Mouse (Mus musculus) stomach, postnatal 0 days (tissue): ENCODE results near the gene Fzd9. TPM values are rescaled to one million over a fixed set of nuclear protein-coding genes. Genes with fewer than 3 reads are reported as not detected.
A peak's percentile ranks its signal among the peaks of the same experiment; 100 is the strongest.

Experiments
- ATAC-seq: fragments of 200-750 bp; cut with Nextera tagmentation; 2 replicates; pipeline ENCODE4 v1.8.0; 2017; ENCODE audit not compliant: low FRiP score, low TSS enrichment
- DNase-seq: peaks from one replicate; pipeline ENCODE4 v3.0.0-alpha.2; 2016; ENCODE audit warnings: low spot score
- H3K27ac ChIP-seq: fragments of 300-500 bp; sonication (generic); replicated peaks from 2 replicates; pipeline ENCODE4 v1.5.1; 2014; ENCODE audit warnings: mild to moderate bottlenecking, control low read depth
- H3K27me3 ChIP-seq: fragments of 300-500 bp; sonication (generic); 2 replicates; pipeline ENCODE4 v1.6.1; 2014; ENCODE audit warnings: low read length; ENCODE audit not compliant: control insufficient read depth, insufficient read depth
- H3K36me3 ChIP-seq: fragments of 300-500 bp; sonication (generic); 2 replicates; pipeline ENCODE4 v1.6.1; 2014; ENCODE audit warnings: low read length, mixed read lengths; ENCODE audit not compliant: control insufficient read depth, insufficient read depth
- H3K4me1 ChIP-seq: fragments of 300-500 bp; sonication (generic); replicated peaks from 2 replicates; pipeline ENCODE4 v1.6.1; 2014; ENCODE audit warnings: antibody characterized with exemption; ENCODE audit not compliant: control insufficient read depth, insufficient read depth
- H3K4me2 ChIP-seq: fragments of 300-500 bp; sonication (generic); replicated peaks from 2 replicates; pipeline ENCODE4 v1.6.1; 2014; ENCODE audit warnings: low read depth, mild to moderate bottlenecking, control low read depth, moderate library complexity
- H3K4me3 ChIP-seq: fragments of 300-500 bp; sonication (generic); 2 replicates; pipeline ENCODE4 v1.5.1; 2014; ENCODE audit warnings: low read depth, low read length, control low read depth
- H3K9ac ChIP-seq: fragments of 300-500 bp; sonication (generic); 2 replicates; pipeline ENCODE4 v1.6.1; 2014; ENCODE audit warnings: mild to moderate bottlenecking, low read length, control low read depth, mixed read lengths
- H3K9me3 ChIP-seq: fragments of 300-500 bp; sonication (generic); 2 replicates; pipeline ENCODE4 v1.6.1; 2016; ENCODE audit warnings: low read length; ENCODE audit not compliant: control insufficient read depth
- CTCF ChIP-seq: IDR thresholded peaks from 2 replicates; pipeline ENCODE4 v1.5.1; 2016; ENCODE audit warnings: antibody characterized with exemption, low read depth, mild to moderate bottlenecking, moderate library complexity
- EP300 ChIP-seq: optimal IDR thresholded peaks from 2 replicates; pipeline ENCODE3; 2016; ENCODE audit warnings: antibody characterized with exemption
- WGBS: fragments of 180-500 bp; shearing (Covaris S2); extraction: QIAGEN DNeasy Blood & Tissue Kit; methylation state at CpG from one replicate; pipeline ENCODE4 v1.1.7; 2014; 5-methylcytosine and 5-hydroxymethylcytosine counted together
- polyA plus RNA-seq: library from polyadenylated mRNA; unstranded; fragments of >200 nt; fragmentation: Nextera tagmentation; extraction: Ambion mirVana; gene quantifications from 2 replicates; pipeline ENCODE4 v1.2.1, GENCODE M21; 2015

Gene Fzd9
- polyA plus RNA-seq, 1 experiment from 2014 or later = 0.42 TPM

DNA sequence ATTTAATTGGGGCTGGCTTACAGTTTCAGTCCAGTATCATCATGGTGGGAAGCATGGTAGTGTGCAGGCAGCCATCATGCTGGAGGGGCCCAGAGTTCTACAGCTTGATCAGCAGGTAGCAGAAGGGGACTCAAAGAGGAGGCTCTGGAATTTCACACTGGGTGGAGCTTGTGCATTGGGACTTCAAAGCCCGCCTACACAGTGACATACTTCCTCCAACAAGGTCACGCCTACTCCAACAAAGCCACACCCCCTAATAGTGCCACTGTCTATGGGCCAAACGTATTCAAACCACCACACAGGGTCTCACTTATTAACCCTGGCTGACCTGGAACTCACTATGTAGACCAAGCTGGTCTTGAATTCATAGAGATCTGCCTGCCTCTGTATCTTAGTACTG is 5.1 kb upstream of the Fzd9 start:
- 82% methylated on average over 3 of the region's 3 CpGs for WGBS
- ATAC-seq (no peak), DNase-seq (no peak)
- H3K9ac ChIP-seq = no peak overlapping the region
- no peaks in the 10 kb centered on the region; the same call in none of the 2 replicates for H3K4me1 ChIP-seq
- H3K9me3 ChIP-seq = no peaks in the 10 kb centered on the region
- H3K4me3 ChIP-seq = no peak overlapping the region
- no peaks in the 10 kb centered on the region for H3K36me3 ChIP-seq
- H3K4me2 ChIP-seq = no peak overlapping the region
- H3K27me3 ChIP-seq = no peaks in the 10 kb centered on the region
- H3K27ac ChIP-seq = no peak overlapping the region
- TF ChIP-seq EP300 (no peak), CTCF (no peak)

DNA sequence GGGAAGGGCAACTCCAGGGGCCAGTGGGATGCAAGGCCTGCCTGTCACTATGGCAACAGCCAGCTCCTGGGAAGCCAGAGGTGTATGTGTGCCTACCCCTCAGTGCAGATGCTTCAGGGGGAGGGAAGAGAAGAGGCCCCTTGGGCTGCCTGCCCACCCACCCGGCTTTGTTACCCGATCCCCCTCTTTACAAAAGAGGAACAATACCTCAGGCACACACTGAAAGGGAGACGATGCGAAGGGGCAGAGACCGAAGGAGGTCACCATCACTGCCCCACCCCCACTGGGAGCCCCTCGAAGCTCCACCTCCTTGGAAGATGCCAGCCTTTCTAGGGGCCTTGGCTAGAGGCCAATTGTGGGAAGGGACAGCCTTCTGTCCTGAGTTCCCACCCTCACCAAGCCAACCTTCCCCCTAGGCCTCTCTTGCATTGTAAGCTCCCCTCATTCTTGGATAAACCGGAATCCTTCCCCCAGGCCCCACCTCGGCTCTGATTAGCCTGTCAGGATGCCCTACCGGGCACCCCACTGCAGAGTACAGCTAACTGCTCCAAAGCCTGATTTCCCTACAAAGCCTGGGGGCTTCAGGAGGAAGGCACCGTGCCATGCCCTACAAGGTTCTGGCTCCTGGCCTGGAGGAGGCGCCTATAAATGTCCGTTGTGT is 2.8 kb upstream of the Fzd9 start:
- ATAC-seq = no peak

DNA sequence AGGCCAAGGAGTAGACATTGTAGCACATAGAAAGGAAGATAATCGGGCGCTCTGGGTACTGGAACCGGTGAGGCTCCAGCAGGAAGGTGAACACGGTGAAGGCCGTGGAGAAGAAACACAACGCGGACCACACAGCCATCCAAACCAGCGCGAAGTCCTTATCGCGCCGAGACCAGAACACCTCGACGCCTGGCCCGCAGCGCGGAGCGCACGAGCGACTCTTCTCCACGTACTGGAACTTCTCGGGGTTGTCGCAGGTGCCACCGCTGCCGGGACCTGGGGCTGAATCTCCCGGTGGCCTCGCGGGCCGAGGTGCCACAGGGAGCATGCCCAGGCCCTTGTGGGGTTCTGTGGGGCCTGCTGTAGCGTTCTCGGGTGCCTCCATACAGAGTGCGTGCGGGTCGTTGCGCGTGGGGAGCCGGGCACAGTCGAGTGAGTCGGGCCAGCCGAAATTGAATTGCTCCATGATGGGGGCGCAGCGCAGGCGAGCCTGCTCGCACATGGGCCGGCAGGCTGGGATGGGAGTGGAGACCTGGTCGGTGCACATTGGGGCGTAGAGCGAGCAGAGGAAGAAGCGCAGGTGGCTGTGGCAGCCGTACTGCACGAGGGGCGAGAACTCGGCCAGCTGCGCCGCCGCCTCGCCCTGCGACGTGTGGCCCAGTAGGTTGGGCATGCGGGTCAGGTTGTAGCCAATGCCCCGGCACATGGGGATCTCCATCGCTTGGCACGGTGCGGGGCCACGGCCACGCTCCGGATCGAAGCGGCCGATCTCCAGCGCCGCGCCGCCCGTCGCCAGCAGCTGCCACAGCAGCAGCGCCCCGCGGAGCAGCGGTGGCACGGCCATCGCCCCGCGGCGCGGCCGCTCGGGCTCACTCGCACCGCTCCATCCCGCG is 598 bp downstream of the Fzd9 start:
- ATAC-seq = peak; percentile 53
- Histone ChIP-seq H3K9ac (peak overlapping the region; percentile 45), H3K27ac (no peak overlapping the region), H3K4me2 (peak overlapping the region; percentile 95), H3K9me3 (no peaks in the 10 kb centered on the region), H3K4me1 (peaks cover 4% of the 10 kb centered on the region; the same call in 1 of the 2 replicates), H3K4me3 (peak overlapping the region; percentile 52), H3K27me3 (peaks cover 5% of the 10 kb centered on the region; the same call in 1 of the 2 replicates), H3K36me3 (no peaks in the 10 kb centered on the region; the same call in 1 of the 2 replicates)
- peak; percentile 38 for DNase-seq
- 3% methylated on average over 62 of the region's 92 CpGs for WGBS
- TF ChIP-seq CTCF = no peak
- TF ChIP-seq EP300 = no peak

More for the DNA sequence above, 2.8 kb upstream of the Fzd9 start:
- H3K27me3 ChIP-seq = peaks cover 5% of the 10 kb centered on the region; the same call in 1 of the 2 replicates
- WGBS = 25% methylated on average over 12 of the region's 12 CpGs
- no peak overlapping the region for H3K4me3 ChIP-seq
- H3K9ac ChIP-seq = no peak overlapping the region
- no peaks in the 10 kb centered on the region for H3K9me3 ChIP-seq
- no peak for DNase-seq
- H3K36me3 ChIP-seq = no peaks in the 10 kb centered on the region
- TF ChIP-seq CTCF = no peak
- no peak for TF ChIP-seq EP300
- H3K27ac ChIP-seq = no peak overlapping the region
- peaks cover 4% of the 10 kb centered on the region for H3K4me1 ChIP-seq
- no peak overlapping the region for H3K4me2 ChIP-seq

DNA sequence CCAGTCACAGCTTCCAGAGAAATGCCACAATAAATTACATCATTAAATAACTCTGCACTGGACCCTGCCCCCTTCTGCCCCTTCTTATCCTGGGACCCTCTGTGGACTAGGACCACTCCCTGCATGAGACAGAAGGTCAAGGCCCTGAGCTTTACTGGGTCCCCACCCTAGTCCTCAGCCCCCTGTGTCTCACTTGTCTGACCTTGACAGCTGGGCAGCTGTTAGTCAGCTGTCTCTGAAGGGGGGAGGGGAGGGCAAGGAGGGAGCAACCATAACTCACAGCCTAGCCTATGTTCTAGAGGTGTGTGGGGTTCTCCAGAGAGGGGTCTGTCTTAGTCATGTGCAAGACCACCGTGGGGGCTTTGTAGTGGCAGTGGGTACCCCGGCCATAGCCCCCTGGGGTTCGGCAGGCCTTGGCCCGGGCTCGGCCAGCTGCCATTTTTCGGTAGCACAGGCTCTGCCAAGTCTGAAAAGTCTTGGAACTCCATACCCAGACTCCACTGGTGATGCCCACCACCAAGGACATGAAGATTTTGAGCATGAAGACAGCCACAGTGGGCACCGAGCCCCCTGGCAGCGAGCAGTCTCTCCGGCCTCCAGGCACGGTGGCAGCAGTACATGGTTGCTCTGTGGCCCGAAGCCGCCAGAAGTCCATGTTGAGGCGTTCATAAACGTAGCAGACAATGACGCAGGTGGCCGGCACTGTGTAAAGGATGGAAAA is 1.9 kb downstream of the Fzd9 start:
- Histone ChIP-seq H3K36me3 (peaks cover 9% of the 10 kb centered on the region), H3K4me1 (peaks cover 4% of the 10 kb centered on the region; the same call in 1 of the 2 replicates), H3K9ac (no peak overlapping the region), H3K27ac (no peak overlapping the region), H3K27me3 (peaks cover 5% of the 10 kb centered on the region; the same call in 1 of the 2 replicates), H3K4me2 (no peak overlapping the region), H3K4me3 (no peak overlapping the region), H3K9me3 (no peaks in the 10 kb centered on the region)
- 88% methylated on average over 16 of the region's 16 CpGs for WGBS
- TF ChIP-seq CTCF (no peak), EP300 (no peak)
- ATAC-seq = no peak
- no peak for DNase-seq

DNA sequence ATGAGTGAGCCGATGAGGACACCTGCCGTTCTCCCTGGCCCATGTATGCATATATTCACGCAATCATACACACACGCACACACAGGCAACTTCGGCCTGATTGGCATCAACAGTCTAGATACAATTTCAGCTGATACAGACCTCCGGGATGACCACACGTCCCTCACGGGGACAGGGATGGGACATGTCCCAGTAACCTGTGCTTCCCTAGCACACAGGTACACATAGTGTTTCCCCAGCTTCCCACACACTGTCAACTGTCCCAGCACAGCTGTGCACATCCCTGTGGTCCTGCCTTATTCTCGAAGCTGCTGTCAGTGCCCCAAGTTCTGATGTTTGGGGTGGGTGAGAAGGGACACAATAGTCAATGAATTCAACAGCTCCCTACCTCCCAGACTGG is 3.7 kb downstream of the Fzd9 start:
- H3K27ac ChIP-seq = no peak overlapping the region
- H3K9me3 ChIP-seq = no peaks in the 10 kb centered on the region
- H3K4me1 ChIP-seq = peaks cover 4% of the 10 kb centered on the region; the same call in 1 of the 2 replicates
- WGBS = 81% methylated on average over 9 of the region's 9 CpGs
- peaks cover 5% of the 10 kb centered on the region; the same call in 1 of the 2 replicates for H3K27me3 ChIP-seq
- TF ChIP-seq EP300 (no peak), CTCF (no peak)
- DNase-seq (no peak), ATAC-seq (no peak)
- H3K4me2 ChIP-seq = no peak overlapping the region
- H3K9ac ChIP-seq = no peak overlapping the region
- no peak overlapping the region for H3K4me3 ChIP-seq
- peaks cover 20% of the 10 kb centered on the region for H3K36me3 ChIP-seq
